Mouse (Mus musculus) lung, embryonic 15.5 days (tissue): ENCODE data around the gene Hus1. TPM values are rescaled to one million over a fixed set of nuclear protein-coding genes. Genes with fewer than 3 reads are reported as not detected.
A peak's percentile ranks its signal among the peaks of the same experiment; 100 is the strongest.

Experiments
- ATAC-seq: fragments of 200-750 bp; cut with Nextera tagmentation; 2 replicates; pipeline ENCODE4 v1.8.0; 2017; ENCODE audit warnings: moderate number of reproducible peaks, borderline replicate concordance; ENCODE audit not compliant: low FRiP score, low TSS enrichment; ENCODE audit errors: extremely low read depth
- H3K27ac ChIP-seq: fragments of 300-500 bp; sonication (generic); 2 replicates; pipeline ENCODE4 v1.5.1; 2015; ENCODE audit warnings: moderate library complexity, mild to moderate bottlenecking, inconsistent platforms
- H3K27me3 ChIP-seq: fragments of 300-500 bp; sonication (generic); 2 replicates; pipeline ENCODE4 v1.6.1; 2015; ENCODE audit warnings: inconsistent platforms
- H3K36me3 ChIP-seq: fragments of 300-500 bp; sonication (generic); 2 replicates; pipeline ENCODE4 v1.6.1; 2015; ENCODE audit warnings: inconsistent platforms
- H3K4me1 ChIP-seq: fragments of 300-500 bp; sonication (generic); 2 replicates; pipeline ENCODE4 v1.6.1; 2015; ENCODE audit warnings: inconsistent platforms
- H3K4me2 ChIP-seq: fragments of 300-500 bp; sonication (generic); 2 replicates; pipeline ENCODE4 v1.6.1; 2015; ENCODE audit warnings: inconsistent platforms, mild to moderate bottlenecking, moderate library complexity
- H3K4me3 ChIP-seq: fragments of 300-500 bp; sonication (generic); 2 replicates; pipeline ENCODE4 v1.5.1; 2015; ENCODE audit warnings: mild to moderate bottlenecking, inconsistent platforms
- H3K9ac ChIP-seq: fragments of 300-500 bp; sonication (generic); 2 replicates; pipeline ENCODE4 v1.6.1; 2015; ENCODE audit warnings: inconsistent platforms
- H3K9me3 ChIP-seq: fragments of 300-500 bp; sonication (generic); 2 replicates; pipeline ENCODE4 v1.6.1; 2016; ENCODE audit warnings: inconsistent platforms
- WGBS: fragments of 180-500 bp; shearing (Covaris S2); methylation state at CpG from one replicate; pipeline ENCODE4 v1.1.7; 2015; 5-methylcytosine and 5-hydroxymethylcytosine counted together
- polyA plus RNA-seq: library from polyadenylated mRNA; unstranded; fragments of >200 nt; fragmentation: Nextera tagmentation; extraction: Ambion mirVana; gene quantifications from 2 replicates; pipeline ENCODE4 v1.2.1, GENCODE M21; 2015

Hus1 gene
- 17.4 and 20.7 TPM in 2 replicates for polyA plus RNA-seq

DNA sequence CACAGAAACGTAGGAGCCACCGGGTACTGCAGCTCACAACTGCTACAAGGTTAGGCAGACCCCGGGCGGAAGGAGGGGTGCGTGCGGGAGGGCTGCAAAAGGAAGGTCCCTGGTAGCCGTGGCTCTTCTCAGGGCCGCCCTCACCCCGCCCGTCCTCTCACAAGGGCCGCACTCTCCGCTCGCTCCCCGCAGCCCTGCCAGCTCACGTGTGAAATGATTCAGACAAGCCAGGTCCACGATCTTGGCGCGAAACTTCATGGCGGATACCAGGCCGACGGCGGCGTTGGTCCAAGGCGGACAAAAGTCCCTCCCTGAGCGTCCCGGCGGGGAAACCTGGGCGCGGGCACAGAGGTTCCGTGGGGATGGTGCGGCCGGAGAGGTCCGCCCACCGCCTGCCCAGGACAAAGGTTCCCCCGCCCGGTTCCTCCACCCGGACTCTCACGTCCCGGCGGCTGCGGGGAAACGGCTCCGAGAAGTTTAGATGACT, at the start of gene Hus1:
TSS of gene Hus1 (minus strand) at position 339 of the 487 bp plus-strand sequence.
- peak within 1 kb of the TSS; percentile 94 for H3K9ac ChIP-seq

DNA sequence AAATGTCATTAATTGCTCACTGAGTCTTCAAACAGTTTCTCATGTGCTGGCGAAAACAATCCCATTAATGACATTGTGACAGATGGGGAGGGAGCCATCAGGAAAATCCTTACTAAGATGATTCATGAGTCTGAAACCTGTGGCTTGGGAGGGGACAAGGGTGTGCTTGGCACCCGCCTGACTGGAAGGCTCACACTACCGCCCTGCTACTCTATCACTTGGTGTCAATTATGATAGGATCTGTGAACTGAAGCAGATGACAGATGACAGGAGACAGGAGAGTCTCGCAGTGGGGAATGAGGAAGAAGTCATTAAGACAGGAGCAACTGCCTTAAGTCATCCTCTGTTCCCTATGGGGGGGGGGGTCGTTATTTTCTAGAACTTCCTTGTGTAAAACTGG, 49.5 kb upstream of the Hus1 start:
- Histone ChIP-seq H3K27me3 (no peaks in the 10 kb centered on the region), H3K9ac (no peak overlapping the region), H3K9me3 (no peaks in the 10 kb centered on the region), H3K36me3 (no peaks in the 10 kb centered on the region), H3K4me1 (no peaks in the 10 kb centered on the region), H3K4me2 (no peak overlapping the region), H3K4me3 (no peak overlapping the region), H3K27ac (no peak overlapping the region)
- WGBS, result 38% methylated on average over 5 of the region's 5 CpGs
- no peak for ATAC-seq

More for the DNA sequence above, at the start of gene Hus1:
- peak within 1 kb of the TSS; percentile 96 for H3K27ac ChIP-seq
- peak; percentile 97 for ATAC-seq
- WGBS, result 1% methylated on average over 43 of the region's 43 CpGs
- H3K36me3 ChIP-seq, result peaks cover 13% of the 10 kb centered on the region
- peak within 1 kb of the TSS; percentile 70 for H3K4me2 ChIP-seq
- H3K9me3 ChIP-seq, result no peaks in the 10 kb centered on the region
- H3K27me3 ChIP-seq, result no peaks in the 10 kb centered on the region
- peak within 1 kb of the TSS; percentile 89 for H3K4me3 ChIP-seq
- peaks cover 15% of the 10 kb centered on the region for H3K4me1 ChIP-seq

DNA sequence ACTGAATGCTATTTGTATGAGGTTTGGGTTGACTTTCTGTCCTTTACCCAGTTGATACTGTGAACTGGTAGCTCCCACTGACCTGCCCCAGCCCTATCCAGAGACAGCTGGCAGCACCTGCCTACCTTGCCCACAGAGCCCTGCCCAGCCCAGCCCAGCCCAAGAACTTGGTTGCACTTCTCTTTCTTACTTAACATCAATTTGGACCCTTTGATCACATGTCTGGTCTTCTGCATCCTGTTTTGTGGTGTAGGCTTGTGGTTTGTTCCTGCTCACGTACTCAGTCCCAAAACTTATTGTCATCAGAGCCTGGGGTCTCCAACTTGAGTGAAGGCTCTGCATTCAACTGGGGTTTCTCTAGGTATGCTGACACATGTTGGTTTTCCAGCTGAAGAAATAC, 49.0 kb upstream of the Hus1 start:
- no peak overlapping the region for H3K4me2 ChIP-seq
- no peaks in the 10 kb centered on the region for H3K36me3 ChIP-seq
- H3K27ac ChIP-seq, result no peak overlapping the region
- 81% methylated on average over 1 of the region's 1 CpGs for WGBS
- H3K4me1 ChIP-seq, result no peaks in the 10 kb centered on the region
- H3K27me3 ChIP-seq, result no peaks in the 10 kb centered on the region
- ATAC-seq, result no peak
- H3K9ac ChIP-seq, result no peak overlapping the region
- H3K9me3 ChIP-seq, result no peaks in the 10 kb centered on the region
- H3K4me3 ChIP-seq, result no peak overlapping the region

DNA sequence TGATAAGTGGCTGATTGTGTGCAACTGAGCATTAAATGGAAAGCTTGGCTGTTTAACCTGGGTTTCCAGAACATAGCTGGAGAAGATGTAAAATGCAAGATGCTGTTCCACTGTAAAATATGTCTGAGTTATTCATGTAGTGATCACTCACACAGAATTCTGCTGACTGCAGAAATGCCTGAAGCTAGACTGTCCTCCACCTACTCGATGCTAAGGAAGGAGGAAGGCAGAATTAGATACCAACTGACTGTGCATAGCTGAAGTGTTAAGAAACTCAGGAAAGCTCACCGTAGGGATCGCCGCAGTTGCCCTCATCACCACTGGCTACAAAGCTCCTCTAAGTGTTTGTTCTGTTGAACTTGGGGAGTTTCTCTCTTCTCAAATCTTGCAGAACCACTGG, 46.7 kb upstream of the Hus1 start:
- H3K4me1 ChIP-seq, result no peaks in the 10 kb centered on the region

DNA sequence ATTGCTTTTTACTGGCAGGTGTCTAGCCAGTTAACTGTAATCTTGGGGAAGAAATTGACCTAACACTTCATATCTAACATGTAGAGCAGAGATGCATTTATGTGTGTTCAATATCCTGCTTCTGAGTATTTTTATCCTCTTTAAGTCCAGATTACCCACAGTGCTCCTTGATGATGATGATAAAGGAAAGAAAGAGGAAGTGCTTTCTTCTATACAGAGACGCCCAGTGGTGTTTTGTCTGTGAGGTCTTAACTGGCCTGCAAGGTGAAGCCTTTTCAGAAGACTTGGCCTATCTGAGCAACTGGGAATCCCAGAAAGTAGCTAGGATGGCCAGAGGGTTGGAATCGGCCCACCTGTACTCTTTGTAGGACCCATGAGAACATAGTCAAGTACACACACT, 45.9 kb upstream of the Hus1 start:
- Histone ChIP-seq H3K27me3 (no peaks in the 10 kb centered on the region), H3K36me3 (no peaks in the 10 kb centered on the region), H3K4me3 (no peak overlapping the region), H3K27ac (no peak overlapping the region), H3K4me2 (no peak overlapping the region), H3K4me1 (no peaks in the 10 kb centered on the region), H3K9ac (no peak overlapping the region), H3K9me3 (no peaks in the 10 kb centered on the region)
- WGBS, result 79% methylated on average over 2 of the region's 2 CpGs
- ATAC-seq, result no peak

More for the DNA sequence above, 46.7 kb upstream of the Hus1 start:
- WGBS, result 63% methylated on average over 4 of the region's 4 CpGs
- H3K27me3 ChIP-seq, result no peaks in the 10 kb centered on the region
- no peak overlapping the region for H3K4me2 ChIP-seq
- no peak overlapping the region for H3K4me3 ChIP-seq
- H3K27ac ChIP-seq, result no peak overlapping the region
- H3K9me3 ChIP-seq, result no peaks in the 10 kb centered on the region
- ATAC-seq, result no peak
- H3K36me3 ChIP-seq, result no peaks in the 10 kb centered on the region
- no peak overlapping the region for H3K9ac ChIP-seq

DNA sequence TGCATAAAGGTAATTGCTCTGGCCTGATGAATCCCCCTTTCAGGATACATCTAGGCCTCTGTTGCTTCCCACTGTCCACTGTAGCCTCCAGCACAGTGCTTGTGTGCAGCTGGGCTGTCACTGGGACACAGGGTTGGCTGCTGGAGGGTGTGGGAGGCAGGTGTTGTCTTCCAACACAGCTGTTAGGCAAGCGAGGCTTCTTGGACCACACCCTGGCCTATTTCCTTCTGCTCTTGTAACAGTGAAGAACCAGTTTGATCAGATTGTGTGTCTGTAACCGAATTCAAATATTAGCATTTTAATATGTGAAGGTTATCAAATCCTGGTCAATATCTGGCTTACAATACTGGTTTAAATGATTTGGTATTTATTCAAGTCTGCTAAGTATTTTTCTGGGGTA, 40.9 kb upstream of the Hus1 start:
- Histone ChIP-seq H3K27me3 (peaks cover 21% of the 10 kb centered on the region; the same call in 1 of the 2 replicates), H3K36me3 (no peaks in the 10 kb centered on the region), H3K4me3 (no peak overlapping the region), H3K4me1 (peaks cover 12% of the 10 kb centered on the region), H3K4me2 (no peak overlapping the region), H3K9me3 (no peaks in the 10 kb centered on the region), H3K9ac (no peak overlapping the region), H3K27ac (no peak overlapping the region)
- ATAC-seq, result no peak
- WGBS, result 60% methylated on average over 2 of the region's 2 CpGs

DNA sequence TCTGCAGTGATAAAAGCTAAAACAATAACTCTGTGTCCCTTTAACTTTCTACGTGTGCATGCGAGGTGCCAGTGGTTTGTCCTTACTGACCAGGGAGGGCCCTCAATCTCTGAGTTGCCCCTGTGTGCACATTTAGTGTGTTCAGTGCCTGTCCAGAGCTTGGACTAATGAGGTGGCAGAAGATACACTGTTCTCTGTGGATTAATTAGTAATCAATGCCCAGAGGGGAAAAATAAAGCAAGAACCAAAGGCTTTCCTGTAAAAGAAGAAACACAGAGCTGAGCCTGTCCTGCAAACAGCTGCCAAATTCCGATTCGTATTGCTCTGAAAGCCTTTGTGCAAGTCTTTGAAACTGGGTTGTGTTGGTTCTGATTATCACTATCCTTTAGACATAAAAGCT, 39.2 kb upstream of the Hus1 start:
- Histone ChIP-seq H3K9me3 (no peaks in the 10 kb centered on the region), H3K4me3 (no peak overlapping the region), H3K27ac (no peak overlapping the region), H3K9ac (no peak overlapping the region), H3K4me2 (no peak overlapping the region), H3K27me3 (peaks cover 21% of the 10 kb centered on the region; the same call in 1 of the 2 replicates), H3K36me3 (no peaks in the 10 kb centered on the region), H3K4me1 (peaks cover 12% of the 10 kb centered on the region)
- WGBS, result 79% methylated on average over 4 of the region's 4 CpGs
- ATAC-seq, result no peak

DNA sequence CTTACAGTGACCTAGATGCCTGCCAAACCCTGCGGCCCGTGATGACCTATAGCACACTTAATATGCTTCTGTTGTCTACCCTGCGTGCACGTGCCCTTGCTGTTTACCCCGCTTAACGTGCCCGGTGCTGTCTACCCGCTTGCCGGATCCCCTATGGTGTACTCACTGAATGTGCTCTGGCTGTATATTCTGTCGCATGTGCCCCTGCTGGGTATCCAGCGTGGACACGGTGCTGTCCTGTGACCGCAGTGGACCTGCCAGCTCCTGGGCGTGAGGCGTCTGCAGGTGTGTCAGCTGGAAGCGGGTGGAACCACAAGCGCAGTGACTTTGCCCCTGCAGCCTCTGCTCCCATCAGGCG, 37.7 kb upstream of the Hus1 start, which contains the start of gene Sun3:
TSS of gene Sun3 (minus strand) at position 289 of the 358 bp plus-strand sequence.
- peaks cover 12% of the 10 kb centered on the region for H3K4me1 ChIP-seq
- no peaks in the 10 kb centered on the region for H3K36me3 ChIP-seq
- H3K4me3 ChIP-seq, result peak within 1 kb of the TSS; percentile 52
- 0 out of 2 replicates have a peak within 1 kb of the TSS, but pooled peaks have one; percentile 34 for H3K9ac ChIP-seq
- ATAC-seq, result peak; percentile 50; the same call in 1 of the 2 replicates
- H3K9me3 ChIP-seq, result no peaks in the 10 kb centered on the region
- H3K4me2 ChIP-seq, result peak within 1 kb of the TSS; percentile 98
- no peak within 1 kb of the TSS for H3K27ac ChIP-seq
- H3K27me3 ChIP-seq, result peaks cover 21% of the 10 kb centered on the region; the same call in 1 of the 2 replicates
- WGBS, result 1% methylated on average over 18 of the region's 18 CpGs

DNA sequence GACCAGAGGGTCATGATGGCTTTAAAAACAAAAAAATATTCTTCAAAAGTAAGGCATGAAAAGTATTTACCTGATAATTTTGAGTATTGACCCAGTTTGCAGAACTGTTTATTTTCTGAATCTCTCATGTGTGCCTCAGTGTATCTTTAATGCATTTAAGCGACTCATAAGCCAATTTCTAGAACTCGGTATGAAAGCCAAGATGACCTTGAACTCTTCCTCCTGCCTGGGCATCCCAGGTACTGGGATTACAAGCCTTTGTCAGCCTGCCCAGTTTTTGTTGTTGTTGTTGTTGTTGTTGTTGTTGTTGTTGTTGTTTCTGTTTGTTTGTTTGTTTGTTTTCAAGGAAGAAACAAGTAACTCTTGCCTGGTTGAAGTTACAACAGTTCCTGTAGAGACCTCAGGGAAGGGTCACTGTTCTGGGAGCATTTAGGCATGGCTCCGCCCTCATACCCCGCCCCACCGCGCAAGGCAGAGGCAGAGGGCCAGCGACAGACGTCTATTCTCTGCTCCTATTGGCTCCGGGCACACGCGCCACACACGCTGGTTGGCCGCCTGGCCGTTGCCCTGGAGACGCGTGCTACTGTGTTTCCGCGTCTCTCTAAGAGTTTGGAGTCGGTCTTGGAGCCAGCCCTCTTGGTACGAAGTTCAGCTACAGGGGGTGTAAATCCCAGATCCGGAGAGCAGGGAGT, 37.2 kb upstream of the Hus1 start, which contains the start of gene Gm11992:
TSS of gene Gm11992 (plus strand) at position 584 of the 692 bp plus-strand sequence.
- H3K27ac ChIP-seq, result no peak within 1 kb of the TSS
- peak; percentile 100 for ATAC-seq
- peaks cover 21% of the 10 kb centered on the region; the same call in 1 of the 2 replicates for H3K27me3 ChIP-seq
- peak within 1 kb of the TSS; percentile 52 for H3K4me3 ChIP-seq
- H3K9me3 ChIP-seq, result no peaks in the 10 kb centered on the region
- peaks cover 12% of the 10 kb centered on the region for H3K4me1 ChIP-seq
- WGBS, result 4% methylated on average over 21 of the region's 21 CpGs
- H3K36me3 ChIP-seq, result no peaks in the 10 kb centered on the region
- H3K4me2 ChIP-seq, result peak within 1 kb of the TSS; percentile 98
- H3K9ac ChIP-seq, result 0 out of 2 replicates have a peak within 1 kb of the TSS, but pooled peaks have one; percentile 34

DNA sequence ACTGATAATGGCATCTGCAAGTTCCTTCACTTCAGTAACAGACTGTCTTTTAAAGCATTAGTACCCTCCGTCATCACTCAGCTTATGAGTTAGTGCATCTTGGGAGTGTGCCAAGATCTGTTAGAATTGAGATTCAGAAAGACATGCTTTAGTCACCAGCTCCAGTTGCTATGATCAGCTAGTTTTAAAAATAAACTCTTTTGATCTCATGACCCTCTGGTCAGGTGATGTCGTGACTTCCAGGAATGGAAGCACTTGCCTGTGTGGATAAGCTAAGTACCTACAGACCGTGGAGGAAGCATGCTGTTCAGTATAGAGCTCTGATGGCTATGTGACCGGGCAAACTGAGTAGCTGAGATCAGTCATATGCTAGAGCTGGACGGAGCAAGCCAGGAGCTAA, 36.1 kb upstream of the Hus1 start:
- Histone ChIP-seq H3K4me2 (no peak overlapping the region), H3K36me3 (no peaks in the 10 kb centered on the region), H3K9me3 (no peaks in the 10 kb centered on the region), H3K4me3 (no peak overlapping the region), H3K27ac (no peak overlapping the region), H3K4me1 (peaks cover 12% of the 10 kb centered on the region), H3K9ac (no peak overlapping the region), H3K27me3 (peaks cover 21% of the 10 kb centered on the region; the same call in 1 of the 2 replicates)
- ATAC-seq, result no peak
- WGBS, result 39% methylated on average over 5 of the region's 5 CpGs

DNA sequence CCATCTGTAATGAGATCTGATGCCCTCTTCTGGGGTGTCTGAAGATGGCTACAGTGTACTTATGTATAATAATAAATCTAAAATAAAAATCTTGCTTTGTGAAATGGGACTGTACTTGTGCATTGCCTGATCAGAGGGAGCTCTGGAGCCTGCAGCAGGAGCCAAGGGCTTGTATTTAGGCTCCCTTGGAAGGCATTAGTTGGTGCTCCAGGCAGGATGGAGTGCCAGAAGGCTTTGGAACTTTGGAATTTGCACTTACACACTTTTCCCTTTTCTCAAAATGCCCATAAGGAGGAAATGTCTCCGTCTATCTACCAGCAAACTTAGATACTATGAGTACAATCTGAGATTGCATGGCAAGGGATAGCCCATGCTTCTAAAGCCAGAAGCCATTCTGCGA, 35.6 kb upstream of the Hus1 start:
- H3K9ac ChIP-seq, result no peak overlapping the region
- H3K4me3 ChIP-seq, result no peak overlapping the region
- WGBS, result 77% methylated on average over 2 of the region's 2 CpGs
- peaks cover 21% of the 10 kb centered on the region; the same call in 1 of the 2 replicates for H3K27me3 ChIP-seq
- peaks cover 12% of the 10 kb centered on the region for H3K4me1 ChIP-seq
- H3K36me3 ChIP-seq, result no peaks in the 10 kb centered on the region
- no peak overlapping the region for H3K4me2 ChIP-seq
- no peak overlapping the region for H3K27ac ChIP-seq
- ATAC-seq, result no peak
- H3K9me3 ChIP-seq, result no peaks in the 10 kb centered on the region

DNA sequence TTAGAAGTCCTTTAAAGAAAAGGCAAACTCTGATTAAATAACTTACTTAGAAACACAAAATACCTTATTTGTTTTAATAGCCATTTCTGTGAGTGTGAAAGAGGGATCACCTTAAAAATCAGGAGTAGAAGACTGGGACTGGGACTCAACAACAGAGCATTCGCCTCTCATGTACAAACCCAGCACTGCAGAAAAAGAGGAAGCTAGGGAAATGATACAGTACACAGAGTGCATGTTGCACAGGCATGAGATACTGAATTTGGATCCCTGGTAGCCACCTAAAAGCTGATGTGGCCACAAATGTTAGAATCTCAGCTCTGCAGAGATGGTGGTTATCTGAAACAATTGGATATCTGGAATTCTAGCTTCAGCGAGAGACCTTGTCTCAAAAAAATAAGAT, 20.5 kb upstream of the Hus1 start:
- H3K4me3 ChIP-seq, result no peak overlapping the region
- no peak overlapping the region for H3K4me2 ChIP-seq
- ATAC-seq, result no peak
- WGBS, result 80% methylated on average over 2 of the region's 2 CpGs
- H3K4me1 ChIP-seq, result no peaks in the 10 kb centered on the region
- no peaks in the 10 kb centered on the region for H3K36me3 ChIP-seq
- H3K9me3 ChIP-seq, result no peaks in the 10 kb centered on the region
- H3K27ac ChIP-seq, result no peak overlapping the region
- H3K27me3 ChIP-seq, result no peaks in the 10 kb centered on the region
- H3K9ac ChIP-seq, result no peak overlapping the region
